Mouse (Mus musculus) embryo, embryonic 9.5 days (tissue): ENCODE data around the gene Samd14.
"Not testable (repeated sequence)": the region's sequence is repeated elsewhere in the genome, so short reads cannot be mapped to it uniquely, and the experiment has no call there.

Experiments
- DNase-seq: peaks from one replicate; pipeline ENCODE4 v3.0.0-alpha.2; 2017; ENCODE audit errors: extremely low spot score

Gene Samd14

DNA sequence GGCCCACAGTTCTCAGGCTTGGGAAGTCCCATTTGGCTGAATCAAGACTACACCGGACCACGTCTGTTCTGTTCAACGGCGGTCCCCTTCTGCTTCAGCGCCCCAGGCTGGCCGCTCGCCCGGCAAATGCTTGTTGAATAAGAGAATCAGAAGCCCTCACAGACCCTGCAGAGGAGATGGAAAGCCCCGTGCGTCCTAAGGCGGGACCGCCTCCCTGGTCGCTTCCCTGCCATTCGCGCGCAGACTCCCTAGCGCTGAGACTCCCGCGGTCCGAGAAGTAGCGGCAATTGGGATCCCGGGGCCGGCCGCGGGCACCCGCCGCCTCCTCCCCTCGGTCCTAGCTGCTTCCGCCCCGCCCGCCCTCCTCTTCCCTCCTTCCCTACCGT lies at the start of gene Samd14:
Samd14 (plus strand) TSS at position 251 of the 386 bp plus-strand sequence.
- peak; percentile 84 for DNase-seq

- DNase-seq = no peak
These were observed 47.1 kb upstream of the Samd14 start for GRCm38 (mm10) chr11:94962534-94963101.

- no peak for DNase-seq
These were observed 42.3 kb upstream of the Samd14 start, which contains the start of gene Hils1 for GRCm38 (mm10) chr11:94967419-94967818. TSS of gene Hils1 (plus strand) at chr11:94967593.

- DNase-seq = no peak
These were observed 41.5 kb upstream of the Samd14 start for GRCm38 (mm10) chr11:94968187-94968586.

GRCm38 (mm10) chr11:94969709-94970108 lies 40.0 kb upstream of the Samd14 start:
- DNase-seq = not testable (repeated sequence)

DNA sequence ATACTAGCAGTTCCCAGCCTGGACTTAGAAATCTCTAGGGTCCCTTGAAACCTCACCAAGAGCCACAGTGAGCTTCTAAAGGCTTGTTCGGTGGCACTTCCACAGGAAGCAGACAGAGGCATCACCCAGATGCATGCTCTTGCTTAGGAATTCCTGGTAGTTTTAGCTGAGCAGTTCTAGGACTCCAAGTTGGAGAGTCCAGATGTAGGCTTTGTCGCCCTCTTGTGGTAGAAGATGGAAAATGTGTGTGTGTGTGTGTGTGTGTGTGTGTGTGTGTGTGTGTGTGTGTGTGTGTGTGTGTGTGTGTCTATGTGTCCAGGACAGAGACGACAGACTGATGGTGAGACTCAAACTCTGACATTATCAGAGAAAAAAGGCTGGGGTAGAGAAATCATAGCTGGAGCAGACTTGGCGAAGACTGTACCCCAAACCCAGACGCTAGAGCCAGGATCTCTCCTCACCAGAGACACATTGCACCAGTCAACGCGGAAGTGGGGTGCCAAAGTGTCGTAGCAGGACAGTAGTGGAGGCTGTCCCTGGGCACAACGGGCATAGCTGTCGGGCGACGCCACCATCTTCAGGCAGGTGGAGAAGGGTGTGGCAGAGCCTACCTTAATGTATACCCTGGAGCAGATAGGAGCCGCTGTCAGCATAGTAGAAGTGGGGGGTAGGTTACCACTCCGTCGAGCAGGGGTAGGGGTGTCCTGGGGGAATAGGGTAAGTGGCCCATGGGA lies 39.3 kb upstream of the Samd14 start:
- DNase-seq = peak; percentile 67

- DNase-seq = no peak
These were observed 37.6 kb upstream of the Samd14 start for GRCm38 (mm10) chr11:94971895-94972615.

DNA sequence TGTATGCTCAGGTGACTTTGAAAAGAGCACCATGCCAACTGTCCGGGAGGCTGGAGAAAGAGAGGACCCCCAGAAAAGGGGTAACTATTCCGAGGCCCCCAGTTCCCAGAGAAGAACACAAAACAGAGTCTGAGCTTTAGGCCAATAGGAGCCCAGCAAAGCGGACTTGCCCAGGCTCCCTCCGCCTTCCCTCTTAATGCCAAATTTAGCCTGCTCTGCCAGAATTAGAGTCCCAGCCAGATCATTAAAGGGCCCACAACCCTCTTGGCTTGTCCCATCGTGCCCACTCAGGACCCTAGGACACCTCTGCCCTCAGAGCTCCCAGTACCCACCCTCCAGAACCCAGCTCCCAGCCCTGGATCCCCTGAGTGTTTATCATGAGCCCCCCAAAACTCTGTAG lies 36.8 kb upstream of the Samd14 start:
- no peak for DNase-seq

GRCm38 (mm10) chr11:94973313-94973712 lies 36.4 kb upstream of the Samd14 start:
- DNase-seq = no peak

GRCm38 (mm10) chr11:94974951-94975350 lies 34.7 kb upstream of the Samd14 start:
- no peak for DNase-seq

DNA sequence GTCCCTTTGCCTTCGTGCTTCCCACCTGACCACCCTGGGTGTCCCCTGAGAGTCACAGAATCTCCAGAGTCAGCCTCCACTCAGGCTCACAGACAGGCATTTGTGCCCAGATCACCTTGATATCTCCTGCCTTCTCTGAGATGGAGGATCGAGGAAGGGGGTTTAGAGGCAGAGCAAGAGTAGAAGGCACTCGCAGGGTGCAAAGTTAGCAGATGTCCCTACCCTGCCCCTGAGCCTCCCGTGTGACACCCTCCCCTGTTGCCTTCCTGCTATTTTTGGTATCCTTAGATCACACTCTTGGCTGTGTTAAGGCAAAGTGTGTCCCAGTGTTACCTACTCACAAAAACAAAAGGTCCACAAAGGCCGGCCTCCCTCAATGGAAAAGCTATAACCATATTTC lies 33.5 kb upstream of the Samd14 start, which contains the start of gene Sgca:
Sgca (minus strand) TSS at position 129 of the 400 bp plus-strand sequence.
- no peak for DNase-seq

- DNase-seq = no peak
These were observed 31.3 kb upstream of the Samd14 start for GRCm38 (mm10) chr11:94978178-94978915.

DNA sequence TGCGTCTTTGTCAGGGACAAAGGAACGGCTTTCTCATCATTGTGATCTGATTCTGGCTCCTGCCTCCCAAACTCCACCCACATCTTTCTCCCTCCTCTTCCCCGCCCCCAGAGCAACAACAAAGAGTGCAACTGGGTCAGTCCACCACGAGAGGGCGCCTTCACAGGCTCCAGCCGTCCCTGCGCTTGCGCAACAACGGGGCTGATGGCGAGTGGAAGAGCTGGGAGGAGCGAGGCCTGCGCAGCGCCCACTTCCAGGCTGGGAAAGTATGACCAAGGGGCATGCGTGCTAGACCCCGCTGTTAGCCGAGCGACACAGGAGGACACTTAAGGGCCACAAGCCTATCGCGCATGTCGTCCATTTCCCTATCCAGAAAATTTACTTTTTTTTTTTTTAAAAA lies 30.7 kb upstream of the Samd14 start:
- peak; percentile 98 for DNase-seq

DNA sequence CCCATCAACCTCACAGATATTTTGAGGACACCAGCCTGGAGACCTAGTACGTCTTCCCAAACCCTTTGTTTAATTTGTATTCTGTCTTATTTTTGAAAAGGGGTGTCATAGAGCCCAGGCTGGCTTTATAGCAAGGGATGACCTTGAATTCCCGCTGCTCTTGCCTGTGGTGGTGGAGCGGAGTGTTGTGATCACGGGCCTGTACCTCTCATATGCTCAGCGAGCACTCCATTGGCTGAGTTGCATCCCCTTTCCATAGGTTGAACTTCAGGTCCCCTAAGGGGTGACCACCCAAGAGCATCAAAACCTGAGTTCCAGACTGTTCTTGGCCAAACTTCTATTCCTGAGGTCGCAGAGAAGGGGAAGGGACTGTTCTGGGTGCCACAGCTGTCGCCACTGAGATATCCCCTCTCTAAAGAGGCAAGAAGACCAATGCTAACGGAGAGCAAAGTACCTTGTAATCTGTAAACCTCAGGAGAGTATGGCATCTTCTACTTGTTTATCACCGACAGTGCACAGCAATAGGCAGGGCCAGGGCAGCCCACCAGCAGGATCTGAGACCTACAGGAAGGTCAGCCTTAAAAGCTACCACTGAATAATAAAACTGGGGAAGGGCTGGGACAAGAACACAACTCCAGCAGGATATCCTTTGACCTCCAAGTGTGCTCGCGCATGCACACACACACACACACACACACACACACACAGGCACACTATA lies 30.1 kb upstream of the Samd14 start:
- DNase-seq = no peak

GRCm38 (mm10) chr11:94985140-94985539 lies 24.5 kb upstream of the Samd14 start:
- no peak for DNase-seq

- no peak for DNase-seq
These were observed 23.9 kb upstream of the Samd14 start for GRCm38 (mm10) chr11:94985822-94986221.

GRCm38 (mm10) chr11:94986435-94986834 lies 23.2 kb upstream of the Samd14 start:
- no peak for DNase-seq

DNA sequence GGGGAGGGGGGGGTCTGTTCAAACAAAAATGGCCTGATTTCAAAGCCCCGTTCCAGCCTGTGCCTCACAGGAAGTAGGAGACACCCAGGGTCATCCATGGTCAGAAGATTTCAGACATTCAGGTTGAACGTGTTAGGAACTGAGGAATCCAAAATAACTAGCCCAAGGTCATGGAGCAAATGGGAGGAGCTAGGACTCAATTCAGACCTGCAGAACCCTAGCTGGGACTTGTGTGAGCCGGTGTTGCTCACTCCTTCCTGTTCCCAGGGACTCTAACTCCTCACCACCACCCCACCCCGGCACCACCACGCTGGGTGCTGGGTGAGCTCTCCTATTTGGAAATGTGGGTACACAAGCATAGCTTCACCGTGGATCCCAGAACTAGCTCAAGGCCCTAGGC lies 22.3 kb upstream of the Samd14 start:
- no peak for DNase-seq

- DNase-seq = no peak
These were observed 21.8 kb upstream of the Samd14 start for GRCm38 (mm10) chr11:94987851-94988250.

- no peak for DNase-seq
These were observed 20.7 kb upstream of the Samd14 start for GRCm38 (mm10) chr11:94988780-94989561.
